Mouse (Mus musculus) cortical plate, adult 2 months (tissue): ENCODE measurements at regions not wholly inside any gene's neighbourhood (a gene's known extent, or its start where the extent isn't known, plus 50 kb on each side); places are given as distances from the start of the nearest gene placed in this dataset.

Experiments
- CTCF ChIP-seq: fragments of 200-500 bp; IDR thresholded peaks from 2 replicates; pipeline ENCODE4 v1.5.1; 2011; ENCODE audit warnings: mild to moderate bottlenecking, control low read depth, low read length; ENCODE audit not compliant: insufficient read depth; ENCODE audit errors: extremely low read depth
- POLR2A ChIP-seq: fragments of 200-500 bp; IDR thresholded peaks from 2 replicates; pipeline ENCODE4 v1.6.1; 2011; ENCODE audit warnings: mild to moderate bottlenecking, low read length, control low read depth; ENCODE audit not compliant: insufficient read depth; ENCODE audit errors: extremely low read depth

DNA sequence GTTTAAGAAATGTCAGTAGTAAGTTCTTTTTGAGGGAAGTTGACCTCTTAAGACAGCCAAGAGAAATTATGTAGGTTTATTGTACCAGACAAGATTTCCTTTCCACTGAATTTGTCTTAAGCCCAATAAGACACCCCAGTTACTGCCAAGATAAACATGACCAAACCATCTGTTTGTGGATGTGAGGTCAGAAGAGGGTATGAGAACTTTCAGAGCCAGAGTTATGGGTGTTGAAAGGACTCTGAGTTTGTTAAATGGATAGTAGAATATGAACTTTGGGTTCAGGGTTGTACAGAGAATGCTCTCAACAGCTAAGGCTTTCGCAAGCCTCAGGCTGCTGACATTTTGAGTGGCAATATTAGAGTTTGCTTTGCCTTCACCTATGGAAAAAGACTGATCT is 287.7 kb upstream of the Rarb start:
- TF ChIP-seq POLR2A (no peak), CTCF (no peak)
